In the genomic region with DNA sequence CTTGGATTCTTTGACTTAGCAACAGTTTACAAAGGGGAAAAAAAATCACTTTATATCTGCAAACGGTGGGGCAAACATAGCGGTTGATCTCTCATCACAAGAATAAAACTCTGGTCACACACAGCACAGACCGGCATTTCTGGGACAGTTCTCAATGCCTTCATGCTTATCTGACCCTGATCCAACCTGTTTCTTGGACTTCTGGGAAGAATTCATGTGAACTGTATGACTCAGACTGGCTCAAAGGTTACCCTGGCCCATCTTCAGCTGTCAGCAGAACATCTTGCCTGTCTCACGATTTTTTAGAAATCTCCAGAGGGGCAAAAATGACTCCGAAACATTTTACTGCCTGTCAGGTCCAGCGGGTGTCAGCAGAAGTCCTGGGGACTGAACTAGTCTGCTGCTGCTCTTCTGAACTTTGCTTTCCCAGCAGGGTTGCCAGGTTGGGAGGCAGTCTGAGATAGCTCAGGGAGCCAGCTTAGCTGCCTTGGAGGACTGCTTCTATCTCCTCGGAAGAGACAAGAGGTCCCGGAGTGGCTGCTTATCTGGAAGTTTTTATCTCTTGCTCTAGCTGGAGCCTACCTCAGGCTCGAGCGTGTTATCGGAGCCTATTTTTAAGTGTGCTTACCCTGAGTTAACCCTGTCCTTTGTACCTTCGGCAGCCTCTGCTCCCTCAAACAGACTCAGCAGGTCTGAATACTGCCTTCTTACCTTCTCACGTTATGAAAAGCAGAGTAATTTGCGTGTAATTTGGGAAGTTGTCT, we compare ENCODE assay signal across 12 mouse cellular contexts. TPM values are rescaled to one million over a fixed set of nuclear protein-coding genes. Genes with fewer than 3 reads are reported as not detected.
A peak's percentile ranks its signal among the peaks of the same experiment; 100 is the strongest.
DNase-seq lines count a peak whose midpoint lies in the region; ATAC-seq and TF ChIP-seq lines count a peak whose summit lies in the region.
"Had no signal": no experiment of that assay in that cellular context is flagged by ENCODE, and none has a peak within 500 bp of the region (broad histone marks: within the 10 kb centered on the region; RNA-seq: fewer than 3 reads in every experiment).

No protein-coding gene starts in this region.

- no peak overlapping the region for H3K4me3 ChIP-seq in kidney, adult 2 months (ENCODE audit: insufficient read depth, low read depth, low read length)
- H3K4me3 ChIP-seq in kidney, embryonic 16.5 days (ENCODE audit: low read length): no peak overlapping the region
- H3K4me3 ChIP-seq in liver, postnatal 0 days (ENCODE audit: low read depth, low read length): no peak overlapping the region
- H3K4me3 ChIP-seq: embryonic facial prominence, embryonic 12.5 days; limb, embryonic 15.5 days; midbrain, embryonic 10.5 days; neural tube, embryonic 12.5 days had no signal

- ATAC-seq in kidney, embryonic 16.5 days (ENCODE audit: low FRiP score, low TSS enrichment): no peak
- ATAC-seq in liver, postnatal 0 days: no peak

- no peaks in the 10 kb centered on the region for H3K9me3 ChIP-seq in kidney, embryonic 16.5 days (ENCODE audit: low read length)
- no peaks in the 10 kb centered on the region for H3K9me3 ChIP-seq in liver, postnatal 0 days (ENCODE audit: low read length)
- H3K9me3 ChIP-seq: embryonic facial prominence, embryonic 12.5 days; limb, embryonic 15.5 days; midbrain, embryonic 10.5 days; neural tube, embryonic 12.5 days had no signal

- H3K4me2 ChIP-seq in kidney, embryonic 16.5 days (replicated peaks; ENCODE audit: low read depth, low read length): no peak overlapping the region
- H3K4me2 ChIP-seq in liver, postnatal 0 days (ENCODE audit: low read depth, low read length): 0 out of 2 replicates have a peak overlapping the region, but pooled peaks have one; percentile 30
- H3K4me2 ChIP-seq: embryonic facial prominence, embryonic 12.5 days; limb, embryonic 15.5 days; neural tube, embryonic 12.5 days had no signal

- no peak overlapping the region for H3K9ac ChIP-seq in kidney, embryonic 16.5 days (replicated peaks; ENCODE audit: low read length)
- H3K9ac ChIP-seq in liver, postnatal 0 days (replicated peaks): no peak overlapping the region
- H3K9ac ChIP-seq: embryonic facial prominence, embryonic 12.5 days; limb, embryonic 15.5 days; neural tube, embryonic 12.5 days had no signal

- 0 out of 2 replicates have a peak overlapping the region, but pooled peaks have one; percentile 3 for H3K27ac ChIP-seq in kidney, adult 2 months (ENCODE audit: insufficient read depth, low read depth, low read length)
- H3K27ac ChIP-seq in kidney, embryonic 16.5 days (ENCODE audit: low read length): no peak overlapping the region
- no peak overlapping the region for H3K27ac ChIP-seq in liver, postnatal 0 days (ENCODE audit: low read depth)
- H3K27ac ChIP-seq: embryonic facial prominence, embryonic 12.5 days; limb, embryonic 15.5 days; midbrain, embryonic 10.5 days; neural tube, embryonic 12.5 days had no signal

- no peaks in the 10 kb centered on the region for H3K27me3 ChIP-seq in kidney, adult 2 months (replicated peaks; ENCODE audit: control insufficient read depth, insufficient read depth, low read length)
- H3K27me3 ChIP-seq in kidney, embryonic 16.5 days (ENCODE audit: insufficient read depth, low read length): no peaks in the 10 kb centered on the region
- H3K27me3 ChIP-seq in liver, postnatal 0 days (ENCODE audit: insufficient read depth, low read length): no peaks in the 10 kb centered on the region
- H3K27me3 ChIP-seq: embryonic facial prominence, embryonic 12.5 days; limb, embryonic 15.5 days; neural tube, embryonic 12.5 days had no signal

- H3K36me3 ChIP-seq in kidney, adult 2 months (ENCODE audit: control insufficient read depth, insufficient read depth, low read length): no peaks in the 10 kb centered on the region
- no peaks in the 10 kb centered on the region for H3K36me3 ChIP-seq in kidney, embryonic 16.5 days (ENCODE audit: insufficient read depth, low read length)
- no peaks in the 10 kb centered on the region for H3K36me3 ChIP-seq in liver, postnatal 0 days (replicated peaks; ENCODE audit: insufficient read depth, low read length)
- H3K36me3 ChIP-seq: embryonic facial prominence, embryonic 12.5 days; limb, embryonic 15.5 days; midbrain, embryonic 10.5 days; neural tube, embryonic 12.5 days had no signal

- 46% methylated on average over 14 of the region's 14 CpGs for WGBS in kidney, adult 2 months
- WGBS in kidney, embryonic 16.5 days: 65% methylated on average over 14 of the region's 14 CpGs
- WGBS in liver, postnatal 0 days (ENCODE audit: insufficient replicate concordance): 41% methylated on average over 14 of the region's 14 CpGs

- H3K4me1 ChIP-seq in kidney, adult 2 months (ENCODE audit: control insufficient read depth, insufficient read depth, low read length): no peaks in the 10 kb centered on the region; the same call in 1 of the 2 replicates
- H3K4me1 ChIP-seq in kidney, embryonic 16.5 days (ENCODE audit: insufficient read depth, low read length): no peaks in the 10 kb centered on the region
- no peaks in the 10 kb centered on the region for H3K4me1 ChIP-seq in liver, postnatal 0 days (ENCODE audit: insufficient read depth)
- H3K4me1 ChIP-seq: embryonic facial prominence, embryonic 12.5 days; limb, embryonic 15.5 days; midbrain, embryonic 10.5 days; neural tube, embryonic 12.5 days had no signal

- no peak for TF ChIP-seq CTCF in kidney, adult 2 months (conservative IDR thresholded peaks at IDR 0.05; ENCODE audit: insufficient read depth, insufficient read length, low read depth, low read length)
- TF ChIP-seq CTCF in liver, postnatal 0 days (IDR thresholded peaks at IDR 0.05; ENCODE audit: low read depth): no peak

- peak; percentile 69 for DNase-seq in kidney, adult 2 months
- peak; percentile 2 for DNase-seq in heart, adult 8-10 months (ENCODE audit: low spot score)
- DNase-seq in heart, postnatal 4 days: peak; percentile 17
- no peak for DNase-seq in liver, postnatal 0 days
- no peak for DNase-seq in gastrocnemius, adult 18-20 months (ENCODE audit: low spot score)
- no peak for DNase-seq in thymus, postnatal 10 days (ENCODE audit: low spot score in 2 of 2)
- DNase-seq in thymus, postnatal 36 days: no peak

- TF ChIP-seq EP300 in liver, postnatal 0 days (IDR thresholded peaks at IDR 0.05; ENCODE audit: low read depth): no peak

- TF ChIP-seq POLR2A in kidney, adult 2 months (IDR thresholded peaks at IDR 0.05; ENCODE audit: low read depth, low read length): no peak

RNA-seq across cellular contexts. Expression of a gene that starts 29.7 kb away (rescaled TPM):
- polyA plus RNA-seq in kidney, adult 2 months (2012; rRNA removed): 30.4 and 35.5 TPM in 2 replicates
- polyA plus RNA-seq in kidney, embryonic 16.5 days (2015; fragmentation: Nextera tagmentation; extraction: Ambion mirVana): 27.4 and 29.1 TPM in 2 replicates
- 10 to 100 TPM; 13.7 to 19.4 (median 14.6) TPM for total RNA-seq in heart, adult 8-10 months (2022)
- total RNA-seq in heart, postnatal 4 days (2021): 10 to 100 TPM; 55.1 to 58.5 TPM
- polyA plus RNA-seq in liver, postnatal 0 days (2015; fragmentation: Nextera tagmentation; extraction: Ambion mirVana): 4.5 and 4.9 TPM in 2 replicates
- total RNA-seq in gastrocnemius, adult 18-20 months (2021): 1 to 10 TPM; 1.8 to 2.6 TPM

Comparison
In these comparisons a context has a peak if more than half of its experiments do, and no peak if none do; other contexts are left out.
1. DNase-seq: peak in kidney, adult 2 months (single experiment), heart, adult 8-10 months (single experiment) and heart, postnatal 4 days (single experiment); none in liver, postnatal 0 days (single experiment), gastrocnemius, adult 18-20 months (single experiment), thymus, postnatal 10 days (0 of 2) and thymus, postnatal 36 days (0 of 2).
2. RNA of a gene that starts 29.7 kb away (total RNA-seq): 55.1 to 58.5 TPM in heart, postnatal 4 days and 13.7 to 19.4 TPM in heart, adult 8-10 months; 1.8 to 2.6 TPM in gastrocnemius, adult 18-20 months; every median in the first group is over 4 times any median in the second.